Mouse (Mus musculus) cerebellum, postnatal 25 days (tissue): ENCODE data around the gene Kank1.

Experiments used
- DNase-seq, 2 experiments: peaks; one replicate each; pipeline ENCODE4 v3.0.0; 2021; ENCODE audit warnings: mixed read lengths in 2 of 2

Gene Kank1

DNA sequence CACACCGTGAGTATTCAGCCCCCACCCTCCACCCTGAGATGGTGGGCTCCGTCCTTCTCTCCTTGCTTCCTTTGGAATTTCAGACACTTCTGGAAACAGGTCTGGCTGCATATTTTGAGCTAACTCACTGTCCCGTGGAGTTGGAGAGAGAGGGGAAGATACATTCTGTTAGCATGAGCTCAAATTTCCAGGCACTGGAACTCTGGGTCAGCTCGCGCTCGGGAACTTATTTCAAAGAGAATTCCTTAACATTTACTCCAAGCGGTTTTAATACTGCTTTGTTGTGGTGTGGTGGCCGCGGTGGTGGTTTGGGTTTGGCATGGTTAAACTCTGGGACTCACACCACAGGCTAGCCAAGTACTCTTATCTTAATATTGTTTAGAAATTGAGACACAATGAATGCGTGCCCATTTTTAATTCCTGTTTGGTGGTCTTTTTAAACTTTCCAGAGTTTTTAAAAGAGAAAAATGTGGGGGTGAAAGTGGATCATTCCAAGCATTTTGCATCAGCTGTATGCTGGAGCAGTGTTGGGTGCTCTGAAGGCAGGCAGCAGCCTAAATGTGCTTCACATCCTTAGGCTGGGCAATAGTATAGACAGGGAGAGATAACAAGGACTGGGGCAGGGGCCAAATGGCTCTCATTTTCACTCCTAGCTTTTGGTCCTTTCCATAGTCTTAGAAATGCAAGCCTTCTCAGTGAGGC is 170.6 kb downstream of the Kank1 start:
- no peak for DNase-seq

DNA sequence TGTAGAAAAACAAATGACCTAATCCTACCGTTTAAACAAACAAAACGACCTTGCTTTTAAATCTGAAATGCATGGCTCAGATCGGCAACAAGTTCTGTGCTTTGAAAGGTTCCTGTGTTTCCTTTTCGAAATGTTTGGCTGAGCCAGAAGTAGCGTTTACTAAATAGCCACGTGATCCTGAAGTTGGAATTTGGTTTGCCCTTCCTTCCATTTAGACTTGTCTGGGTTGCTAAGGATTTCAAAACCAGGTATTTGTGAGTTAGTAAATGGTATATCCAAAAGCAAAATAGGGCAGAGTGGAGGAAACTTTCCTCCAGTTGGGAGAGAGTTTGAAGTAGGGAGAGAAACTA is 171.1 kb downstream of the Kank1 start:
- DNase-seq: no peak

DNA sequence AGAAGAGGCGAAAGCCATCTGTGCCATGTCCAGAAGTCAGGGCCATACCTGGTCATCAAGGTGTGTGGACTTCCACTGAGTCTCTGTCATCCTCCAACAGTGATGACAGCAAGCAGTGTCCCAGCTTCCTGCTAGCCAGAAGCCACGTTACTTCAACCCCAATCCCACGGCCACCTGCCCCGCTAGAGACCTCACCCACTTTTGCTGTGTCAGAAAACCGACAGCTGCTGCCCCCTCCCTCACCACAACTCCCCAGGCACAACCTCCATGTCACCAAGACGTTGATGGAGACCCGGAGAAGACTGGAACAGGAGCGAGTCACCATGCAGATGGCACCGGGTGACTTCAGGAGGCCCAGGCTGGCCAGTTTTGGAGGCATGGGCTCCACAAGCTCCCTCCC is 172.5 kb downstream of the Kank1 start:
- no peak for DNase-seq

- DNase-seq: no peak
These were observed 174.6 kb downstream of the Kank1 start for GRCm38 (mm10) chr19:25411353-25411752.

DNA sequence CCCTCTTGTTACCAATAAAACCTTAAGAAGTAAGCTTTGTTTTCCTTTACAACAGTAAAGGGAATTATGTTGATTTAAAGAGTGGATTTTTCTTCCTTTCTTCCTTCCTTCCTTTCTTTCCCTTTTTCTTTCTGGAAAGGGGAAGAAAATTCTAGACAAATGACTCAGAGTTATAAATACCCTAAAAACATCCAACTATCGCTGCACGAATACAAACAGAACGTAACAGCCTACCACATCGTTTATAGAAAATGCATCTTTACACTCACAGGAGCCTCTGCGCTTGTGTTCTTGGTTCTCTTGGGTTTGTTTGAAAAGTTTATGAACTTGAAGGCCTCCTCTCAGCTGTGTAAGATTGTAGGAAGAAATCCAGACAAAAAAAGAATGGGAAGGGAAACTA is 178.7 kb downstream of the Kank1 start:
- no peak for DNase-seq

DNA sequence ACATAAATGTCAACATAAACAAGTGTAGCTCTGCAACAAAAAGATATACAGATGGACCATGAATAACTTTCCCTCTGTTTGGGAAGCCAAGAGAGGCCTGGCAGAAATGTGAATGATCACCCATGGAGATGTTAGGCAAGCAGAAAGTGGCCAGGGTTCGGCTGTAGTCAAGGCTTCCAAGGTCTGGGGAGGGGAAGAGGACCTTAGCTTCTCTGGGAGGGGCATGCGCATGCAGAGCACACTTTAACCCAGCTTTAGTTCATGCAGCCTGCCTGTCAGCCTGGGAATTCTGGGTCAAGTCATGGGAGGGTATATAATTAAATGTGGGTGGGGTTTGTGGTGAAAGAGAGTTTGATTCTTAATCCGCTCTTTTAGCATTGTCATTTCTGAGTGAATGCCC is 180.9 kb downstream of the Kank1 start:
- no peak for DNase-seq

DNA sequence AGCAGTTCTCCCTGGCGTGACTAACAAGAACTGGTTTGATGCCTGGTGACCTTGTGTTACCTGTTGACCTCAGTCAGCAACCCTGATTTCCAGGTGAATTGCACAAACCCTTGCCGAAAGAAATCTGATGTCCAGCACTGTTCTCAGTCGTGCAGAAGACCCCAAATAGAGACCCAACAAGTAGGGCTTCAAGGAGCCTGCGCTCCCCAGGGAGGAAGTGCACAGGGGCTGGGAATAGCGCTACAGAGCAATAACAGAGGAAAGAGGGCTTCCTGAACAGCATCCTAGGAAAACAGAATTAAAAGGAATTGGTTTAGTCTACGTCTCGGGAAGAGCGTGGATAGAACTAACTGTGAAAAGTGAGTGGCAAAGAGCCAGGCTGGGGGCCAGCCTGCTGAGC is 183.2 kb downstream of the Kank1 start:
- DNase-seq: no peak

GRCm38 (mm10) chr19:25422096-25422495 is 185.3 kb downstream of the Kank1 start:
- no peak for DNase-seq

DNA sequence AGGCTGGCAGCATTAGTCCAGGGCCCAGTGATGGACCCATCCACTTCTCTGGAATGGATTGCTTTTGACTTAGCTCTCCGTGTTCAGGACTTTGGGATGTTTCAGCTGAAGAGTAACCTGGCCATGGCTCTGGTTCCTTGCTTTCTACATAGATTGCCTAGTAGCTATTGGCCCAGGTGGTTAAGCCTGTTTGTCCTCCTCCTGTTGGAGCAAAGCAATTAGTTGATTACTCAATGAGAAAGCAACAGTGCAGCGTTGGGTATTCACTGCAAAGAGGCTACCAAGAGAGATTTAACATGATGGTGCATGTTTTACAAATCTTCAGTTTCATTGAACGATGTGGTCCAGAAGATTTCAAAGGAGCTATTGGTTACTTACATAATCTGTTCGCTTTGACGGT is 186.6 kb downstream of the Kank1 start:
- DNase-seq: no peak

GRCm38 (mm10) chr19:25426431-25426830 is 189.7 kb downstream of the Kank1 start:
- no peak for DNase-seq

- no peak for DNase-seq
These were observed 191.1 kb downstream of the Kank1 start for GRCm38 (mm10) chr19:25427886-25428285.

- no peak for DNase-seq
These were observed 191.7 kb downstream of the Kank1 start for GRCm38 (mm10) chr19:25428338-25428962.

DNA sequence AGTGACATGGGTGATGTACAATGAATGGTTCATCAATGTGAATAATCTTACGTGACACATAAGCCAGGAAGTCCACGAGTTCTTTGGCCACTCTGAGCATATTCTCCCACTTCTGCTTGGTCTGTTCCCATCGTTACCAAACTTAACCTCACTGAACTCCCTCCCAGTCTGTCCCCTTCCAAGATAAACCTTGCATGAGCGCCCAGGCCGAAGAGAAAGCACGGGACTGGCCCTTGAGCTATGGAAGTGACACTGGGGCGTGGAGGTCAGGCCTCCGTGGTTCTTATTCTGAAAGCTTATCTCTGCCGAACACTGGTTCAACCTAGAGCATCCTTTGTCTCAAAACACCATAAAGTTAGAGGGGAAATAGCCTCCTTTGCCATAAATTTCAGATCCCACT is 194.7 kb downstream of the Kank1 start:
- no peak for DNase-seq

DNA sequence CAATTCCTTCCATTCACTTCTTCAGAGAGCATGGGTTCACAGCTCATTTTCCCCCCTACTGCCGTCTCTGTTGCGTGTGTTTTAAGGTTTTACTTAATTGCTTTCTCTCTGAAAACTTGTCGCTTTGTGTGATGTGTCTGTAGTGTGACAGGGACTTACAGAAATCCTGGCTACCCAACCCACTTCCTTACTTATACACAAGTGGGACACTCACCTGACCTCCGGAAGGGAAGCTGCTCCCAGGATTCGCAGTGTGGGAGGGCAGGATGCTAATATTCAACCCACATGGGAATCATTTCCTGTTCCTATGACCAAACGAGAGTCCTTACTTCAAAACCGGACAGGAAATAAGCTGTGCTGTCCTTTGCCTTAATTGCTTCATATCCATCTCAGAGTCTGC is 195.1 kb downstream of the Kank1 start:
- no peak for DNase-seq

GRCm38 (mm10) chr19:25433169-25433690 is 196.5 kb downstream of the Kank1 start:
- DNase-seq: no peak

- DNase-seq: no peak
These were observed 197.6 kb downstream of the Kank1 start for GRCm38 (mm10) chr19:25434345-25434744.

- no peak for DNase-seq
These were observed 198.0 kb downstream of the Kank1 start for GRCm38 (mm10) chr19:25434795-25435194.

DNA sequence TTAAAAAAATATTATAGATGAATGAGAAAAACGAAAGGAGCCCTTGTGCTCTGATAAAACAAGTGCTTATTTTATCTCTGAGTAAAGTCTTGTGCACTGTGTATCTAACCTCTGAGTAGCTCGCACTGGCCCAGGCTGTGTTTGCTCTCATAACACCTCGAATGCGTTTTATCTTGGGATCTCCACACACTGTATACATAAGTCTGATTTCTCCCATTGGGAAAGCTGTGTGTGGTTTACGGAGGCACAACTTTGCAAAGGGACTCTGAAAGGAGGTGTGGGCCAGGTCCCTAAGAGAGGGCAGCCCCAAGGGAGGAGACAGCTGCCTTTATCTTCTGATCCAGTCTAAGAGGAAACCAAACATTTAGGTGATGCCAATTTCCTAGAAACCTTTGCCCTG is 198.6 kb downstream of the Kank1 start:
- no peak for DNase-seq

DNA sequence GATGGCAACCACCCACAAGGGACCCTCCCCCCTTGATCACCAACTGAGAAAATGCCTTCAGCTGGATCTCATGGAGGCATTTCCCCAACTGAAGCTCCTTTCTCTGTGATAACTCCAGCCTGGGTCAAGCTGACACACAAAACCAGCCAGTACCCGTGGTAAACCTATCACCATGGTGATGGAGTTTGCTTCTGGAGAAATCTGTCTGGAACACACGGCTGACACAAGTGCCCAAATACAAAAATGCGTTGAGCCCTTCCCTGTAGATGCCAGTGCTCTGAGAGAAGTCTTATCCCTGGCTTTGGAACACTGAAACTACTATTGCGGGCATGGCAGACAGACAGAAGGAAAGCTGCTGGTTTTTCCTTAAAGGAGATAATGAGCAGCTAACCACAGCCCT is 199.4 kb downstream of the Kank1 start:
- no peak for DNase-seq

- no peak for DNase-seq
These were observed 200.2 kb downstream of the Kank1 start for GRCm38 (mm10) chr19:25436789-25437650.

DNA sequence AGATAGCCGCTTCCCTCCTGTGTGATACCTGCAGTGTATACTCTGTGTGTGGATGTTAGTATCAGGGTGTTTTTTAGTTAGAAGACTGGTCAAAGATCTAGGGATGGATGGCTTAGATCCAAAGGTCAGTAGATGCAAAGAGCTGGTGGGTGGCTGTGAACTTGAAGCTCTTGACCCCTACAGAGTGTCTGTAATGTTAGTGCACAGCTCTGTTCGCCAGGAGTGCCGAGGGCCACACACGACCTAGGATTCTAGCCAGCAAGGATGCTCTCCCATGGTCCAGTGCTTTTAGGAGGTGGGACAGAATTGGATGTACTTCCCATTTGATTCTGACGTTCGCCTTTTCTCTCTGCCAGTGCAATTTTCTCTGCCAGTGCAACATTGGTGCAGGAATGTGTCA is 201.5 kb downstream of the Kank1 start:
- no peak for DNase-seq

DNA sequence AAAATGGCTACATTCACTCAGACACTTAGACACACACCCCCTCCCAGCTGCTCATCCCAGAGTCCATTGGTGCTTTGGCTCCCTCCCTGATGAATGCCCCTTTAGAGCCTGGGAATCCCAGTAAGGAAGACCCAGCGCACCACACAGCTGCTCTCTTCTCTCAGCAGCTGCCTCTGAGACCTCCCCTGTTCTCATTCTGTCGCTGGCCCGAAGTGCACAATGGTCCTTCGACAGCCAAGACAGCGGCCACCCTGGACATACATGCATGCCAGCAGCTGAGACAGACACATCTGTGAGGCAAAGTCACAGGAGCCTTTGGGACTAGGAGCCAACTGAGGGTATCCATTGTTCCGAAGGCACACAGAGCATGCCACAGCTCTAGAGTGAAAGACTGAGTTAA is 203.0 kb downstream of the Kank1 start:
- no peak for DNase-seq

GRCm38 (mm10) chr19:25440736-25441135 is 204.0 kb downstream of the Kank1 start:
- no peak for DNase-seq

- DNase-seq: peak; percentile 46 to 77
These were observed 208.3 kb downstream of the Kank1 start for GRCm38 (mm10) chr19:25445054-25445453.
